Mouse (Mus musculus): ENCODE data around the gene Aup1.

Aup1 gene

DNA sequence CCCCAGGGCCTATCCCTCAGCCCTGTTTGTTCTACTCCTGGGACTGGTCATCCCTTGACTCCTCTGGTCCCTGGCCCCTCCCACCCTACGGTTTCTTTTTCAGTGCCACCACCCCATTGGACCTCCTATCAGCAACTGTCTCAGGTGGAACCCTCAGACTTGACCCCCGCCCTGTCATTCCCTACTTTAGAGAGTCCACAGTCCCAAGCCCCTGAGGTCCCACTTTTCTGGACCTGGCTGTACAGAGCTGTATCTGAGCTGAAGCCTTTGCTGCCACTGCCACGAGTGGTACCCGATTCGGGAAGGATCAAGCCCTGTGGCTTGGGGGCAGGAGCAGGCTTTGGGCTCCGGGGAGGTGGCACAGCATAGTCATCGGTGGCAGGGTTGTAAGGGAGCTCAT is 23.2 kb upstream of the Aup1 start:
- no peak for DNase-seq (ENCODE audit: low read depth, low spot score)

DNA sequence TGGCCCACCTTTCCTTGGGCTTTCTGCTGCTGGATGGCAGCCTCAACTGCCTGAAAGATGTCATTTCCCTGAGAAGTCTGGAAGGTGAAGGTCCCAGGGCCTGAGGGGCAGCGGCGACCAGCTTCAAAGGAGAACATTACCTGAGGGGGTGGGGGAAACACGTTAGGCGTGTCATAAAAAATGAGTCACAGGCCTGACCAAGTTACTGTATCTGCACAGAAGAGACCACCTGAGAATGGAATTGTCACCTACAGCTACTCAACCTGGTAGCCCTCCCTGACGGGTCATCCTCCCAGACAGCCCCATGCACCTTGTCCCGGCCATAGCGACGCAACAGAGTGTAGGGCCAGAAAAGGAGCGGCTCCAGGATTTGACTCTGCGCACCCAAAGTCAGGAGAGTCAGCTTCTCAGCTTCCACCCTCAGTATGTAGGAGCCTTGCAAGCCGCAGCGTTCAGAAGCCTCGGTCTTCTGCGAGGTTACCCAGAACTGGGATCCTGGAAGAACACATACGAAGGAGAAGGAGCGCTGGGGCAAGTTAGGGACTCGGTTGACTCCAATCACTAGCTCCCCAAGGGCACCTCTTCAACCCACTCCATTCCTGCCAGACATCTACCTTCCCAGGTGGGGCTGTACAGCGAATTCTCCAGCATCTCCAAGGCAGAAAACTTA is 22.3 kb upstream of the Aup1 start:
- no peak for DNase-seq (ENCODE audit: low read depth, low spot score)

DNA sequence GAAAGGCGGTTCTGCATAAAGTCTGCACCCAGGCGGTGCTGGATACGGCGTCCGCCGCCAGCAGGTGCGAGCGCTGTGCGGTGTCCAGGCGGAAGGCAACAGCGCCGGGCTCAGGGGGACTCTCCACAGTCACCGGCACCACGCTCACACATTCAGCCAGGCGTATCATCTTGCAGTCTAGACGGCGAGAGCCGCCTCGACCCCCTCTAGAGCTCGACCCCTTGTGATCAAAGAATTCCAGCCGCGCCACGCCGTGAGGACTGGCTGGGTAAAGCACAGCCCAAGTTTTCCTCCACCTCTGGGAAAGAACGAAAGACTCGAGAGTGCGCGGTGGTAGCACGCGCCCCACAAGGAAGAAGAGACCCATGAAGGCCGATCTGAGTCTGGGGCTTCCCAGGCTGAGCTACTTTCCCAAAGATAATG is 21.5 kb upstream of the Aup1 start:
- DNase-seq (ENCODE audit: low read depth, low spot score): no peak

DNA sequence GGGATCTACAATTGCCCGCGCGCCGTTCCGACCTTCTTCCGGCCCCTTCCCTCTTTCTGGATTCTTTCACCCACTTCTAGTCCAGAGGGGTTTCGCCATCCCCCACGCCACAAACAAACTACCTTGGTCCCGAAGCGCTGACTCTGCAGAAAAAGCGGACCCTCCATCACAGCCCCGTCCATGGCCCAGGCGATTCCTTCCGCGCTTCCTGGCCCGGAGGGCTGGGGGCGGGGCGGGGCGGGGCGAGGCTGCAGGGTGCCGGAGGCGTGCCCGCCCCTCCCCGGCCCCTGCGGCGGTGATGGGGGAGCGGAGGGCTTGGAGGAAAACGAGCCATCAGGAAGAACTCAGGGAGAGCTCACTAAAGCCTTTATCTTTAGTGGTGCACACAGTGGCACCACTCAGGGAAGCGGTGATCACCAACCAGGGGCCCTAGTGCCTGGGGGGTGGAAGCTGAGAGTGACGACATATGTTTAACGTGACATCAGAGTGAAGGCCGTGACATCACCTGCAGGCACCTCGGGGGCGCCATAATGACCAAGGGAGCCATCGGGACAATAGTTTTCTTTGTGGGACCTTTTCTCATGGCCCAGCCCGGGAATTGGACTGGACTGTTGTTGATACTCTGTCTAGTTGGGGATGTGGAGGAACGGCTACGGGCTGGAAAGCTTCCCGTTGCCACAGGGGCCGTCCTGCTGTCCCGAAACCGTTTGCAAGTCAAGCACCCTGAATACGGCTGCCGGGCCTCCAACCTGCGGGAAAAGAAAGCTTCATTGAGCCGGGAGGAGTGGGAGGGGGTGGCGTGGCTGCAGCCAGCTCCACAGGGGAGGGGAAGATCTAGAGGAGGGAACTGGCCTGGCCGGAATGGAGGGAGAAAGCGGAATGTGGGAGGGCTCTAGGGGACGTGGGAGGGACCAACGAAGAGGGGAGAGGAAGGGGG is 20.8 kb upstream of the Aup1 start, which contains the start of the genes Dok1 and Loxl3:
Dok1 (minus strand) TSS at position 223 of the 937 bp plus-strand sequence.
Loxl3 (plus strand) TSS at position 925 of the 937 bp plus-strand sequence.
- no peak for DNase-seq (ENCODE audit: low read depth, low spot score)

DNA sequence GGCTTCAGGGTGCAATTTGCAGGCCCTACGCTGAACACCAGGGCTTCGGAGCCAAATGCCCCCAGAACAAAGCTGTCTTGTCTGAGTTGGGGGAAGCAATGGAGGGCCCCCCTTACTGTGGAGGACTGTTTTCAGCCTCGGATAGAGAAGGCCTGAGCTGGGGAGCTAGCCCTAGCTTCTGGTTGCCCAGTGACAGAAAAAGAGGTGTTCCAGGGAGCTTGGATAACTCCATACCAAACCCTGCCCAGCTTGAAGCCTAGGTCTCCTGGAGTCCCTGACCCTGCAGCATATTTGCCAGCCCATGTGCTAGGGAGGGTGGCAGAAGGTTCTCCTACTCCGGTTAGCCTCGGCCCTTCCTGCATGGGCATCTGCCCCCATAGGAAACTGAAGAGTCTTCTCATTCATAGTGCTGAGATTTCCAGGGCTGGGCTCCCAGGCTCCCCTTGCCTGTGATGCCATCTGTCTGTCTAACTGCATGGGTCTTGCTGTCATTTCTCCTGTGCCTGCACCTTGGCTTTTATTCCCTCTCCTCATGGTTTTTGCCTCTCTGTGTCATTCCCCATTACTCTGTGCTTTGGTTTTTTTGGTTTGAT is 19.8 kb upstream of the Aup1 start:
- DNase-seq (ENCODE audit: low read depth, low spot score): no peak

DNA sequence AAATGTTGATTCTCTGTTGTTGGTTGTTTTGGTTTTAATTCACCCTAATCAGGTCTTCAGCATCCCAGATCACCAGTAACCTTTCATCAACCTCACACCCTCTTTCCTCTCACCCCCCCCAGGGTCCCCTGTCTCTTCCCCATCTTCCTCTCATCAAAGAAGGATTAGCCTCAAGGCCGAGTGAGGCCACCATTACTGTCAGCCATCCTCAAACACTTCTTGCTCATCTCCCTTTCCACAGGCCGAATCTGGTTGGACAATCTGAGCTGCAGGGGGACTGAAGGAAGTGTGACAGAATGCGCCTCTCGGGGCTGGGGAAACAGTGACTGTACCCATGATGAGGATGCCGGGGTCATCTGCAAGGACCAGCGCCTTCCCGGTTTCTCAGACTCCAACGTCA is 17.1 kb upstream of the Aup1 start:
- DNase-seq (ENCODE audit: low read depth, low spot score): no peak

DNA sequence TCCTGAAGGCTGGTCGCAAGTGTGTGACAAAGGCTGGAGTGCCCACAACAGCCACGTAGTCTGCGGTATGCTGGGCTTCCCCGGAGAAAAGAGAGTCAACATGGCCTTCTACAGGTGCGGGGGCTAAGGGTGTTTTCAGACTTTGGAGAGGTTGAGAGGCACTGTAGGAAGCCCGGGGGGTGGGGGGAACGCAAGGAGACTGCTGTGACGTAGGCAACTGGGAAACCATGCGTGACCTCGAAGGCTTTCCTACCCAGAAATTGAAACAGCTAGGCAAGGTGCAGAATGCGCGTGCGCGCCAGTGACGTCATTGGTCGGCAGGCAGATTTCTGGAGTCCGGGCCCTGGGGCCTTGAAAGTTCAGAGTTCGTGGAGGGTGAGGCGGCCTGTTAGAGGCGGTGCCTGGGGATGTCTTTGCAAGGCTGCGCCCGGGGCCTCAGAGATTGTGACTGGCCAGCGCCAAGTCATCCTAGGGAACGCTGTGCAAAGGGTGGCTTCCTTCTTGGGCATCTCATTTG is 15.8 kb upstream of the Aup1 start:
- no peak for DNase-seq (ENCODE audit: low read depth, low spot score)

DNA sequence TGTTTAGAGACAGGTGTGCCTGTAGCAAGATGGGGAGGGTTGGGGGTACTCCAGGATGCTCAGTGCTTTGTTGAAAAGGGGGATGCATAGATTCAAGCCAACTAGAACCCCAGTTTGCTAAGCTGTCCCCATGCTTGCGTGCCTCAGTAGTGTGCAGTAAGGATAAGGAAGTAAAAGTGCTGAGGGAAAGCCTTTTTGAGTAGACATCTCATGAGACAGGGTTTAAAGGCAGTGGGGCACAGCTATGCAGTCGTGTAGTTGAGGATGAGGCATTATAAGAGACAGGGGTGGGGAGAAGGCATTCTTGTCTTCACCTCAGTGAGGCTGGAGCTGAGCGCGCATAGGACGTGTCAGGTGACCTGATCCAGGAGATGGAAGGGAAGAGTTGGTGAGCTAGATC is 13.7 kb upstream of the Aup1 start:
- no peak for DNase-seq (ENCODE audit: low read depth, low spot score)

DNA sequence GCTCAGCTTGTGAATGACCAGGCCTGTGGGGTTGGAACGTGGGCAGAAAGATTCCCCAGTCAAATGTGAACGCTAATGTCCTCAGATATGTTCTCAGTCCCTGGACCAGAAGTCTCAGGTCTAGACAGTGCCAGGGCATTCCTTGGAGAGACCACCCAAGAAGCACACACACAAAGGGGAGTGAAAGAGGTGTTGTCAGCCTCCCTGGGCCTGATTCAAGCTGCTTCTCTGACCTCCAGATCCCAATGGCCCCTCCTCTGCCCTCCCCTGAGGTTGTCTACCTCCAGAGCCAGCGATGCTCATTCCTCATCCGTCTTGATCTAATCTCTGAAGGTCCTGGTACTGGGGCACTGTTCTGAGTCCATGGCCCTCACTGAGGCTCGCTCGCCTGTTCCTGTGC is 10.8 kb upstream of the Aup1 start:
- no peak for DNase-seq (ENCODE audit: low read depth, low spot score)

DNA sequence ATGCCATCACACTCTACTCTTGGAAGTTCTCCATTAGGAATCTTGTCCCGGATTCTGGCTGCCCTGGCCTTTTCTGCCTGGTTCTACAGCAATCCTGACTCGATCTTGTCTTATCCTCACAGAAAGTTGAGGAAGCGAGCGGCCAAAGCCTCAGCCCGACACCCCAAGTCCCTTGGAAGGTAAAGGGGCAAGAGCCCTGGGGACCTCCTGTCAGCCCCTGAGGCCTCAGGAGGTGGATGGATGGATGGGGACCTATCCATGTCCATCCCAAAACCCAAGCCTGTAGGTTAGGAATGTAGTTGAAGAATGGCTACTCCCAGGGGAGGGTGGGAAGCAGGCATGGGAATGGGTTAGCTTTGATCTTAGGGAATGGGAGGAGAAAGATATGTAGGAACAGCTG is 10.3 kb upstream of the Aup1 start:
- DNase-seq (ENCODE audit: low read depth, low spot score): no peak

DNA sequence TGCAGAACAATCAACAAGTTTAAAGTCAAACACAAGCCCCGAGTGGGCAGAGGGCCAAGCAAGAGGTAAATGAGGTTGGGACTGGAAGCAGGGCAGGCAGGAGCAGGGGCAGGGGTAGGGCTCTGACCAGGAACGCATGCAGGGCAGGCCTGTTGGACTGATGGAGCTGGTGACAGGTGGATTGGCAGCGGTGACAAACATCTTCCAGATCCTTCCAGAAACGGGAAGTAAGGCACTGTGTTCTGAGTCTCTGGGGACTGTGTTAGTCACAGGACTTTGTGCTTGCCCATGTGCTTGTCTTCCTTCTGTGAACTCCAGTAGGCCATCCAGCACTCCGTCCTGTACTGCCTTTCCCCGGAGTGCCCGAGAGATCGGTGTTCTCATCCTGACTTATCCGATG is 9.6 kb upstream of the Aup1 start:
- no peak for DNase-seq (ENCODE audit: low read depth, low spot score)

DNA sequence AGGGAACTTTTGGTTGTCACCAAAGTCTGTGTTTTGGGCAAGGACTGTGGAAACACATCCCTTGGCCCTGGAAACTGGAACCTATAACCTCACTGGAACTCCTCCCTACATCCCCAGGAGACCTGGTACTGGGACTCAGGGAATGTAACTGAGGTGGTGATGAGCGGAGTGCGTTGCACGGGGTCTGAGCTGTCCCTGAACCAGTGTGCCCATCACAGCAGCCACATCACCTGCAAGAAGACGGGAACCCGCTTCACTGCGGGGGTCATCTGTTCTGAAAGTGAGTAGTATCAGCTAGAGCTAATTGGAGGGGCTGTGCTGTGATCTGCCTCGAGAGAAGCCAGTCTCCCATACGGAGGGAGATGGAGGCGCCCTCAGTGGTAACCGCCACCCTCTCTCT is 5.0 kb upstream of the Aup1 start:
- DNase-seq (ENCODE audit: low read depth, low spot score): no peak

DNA sequence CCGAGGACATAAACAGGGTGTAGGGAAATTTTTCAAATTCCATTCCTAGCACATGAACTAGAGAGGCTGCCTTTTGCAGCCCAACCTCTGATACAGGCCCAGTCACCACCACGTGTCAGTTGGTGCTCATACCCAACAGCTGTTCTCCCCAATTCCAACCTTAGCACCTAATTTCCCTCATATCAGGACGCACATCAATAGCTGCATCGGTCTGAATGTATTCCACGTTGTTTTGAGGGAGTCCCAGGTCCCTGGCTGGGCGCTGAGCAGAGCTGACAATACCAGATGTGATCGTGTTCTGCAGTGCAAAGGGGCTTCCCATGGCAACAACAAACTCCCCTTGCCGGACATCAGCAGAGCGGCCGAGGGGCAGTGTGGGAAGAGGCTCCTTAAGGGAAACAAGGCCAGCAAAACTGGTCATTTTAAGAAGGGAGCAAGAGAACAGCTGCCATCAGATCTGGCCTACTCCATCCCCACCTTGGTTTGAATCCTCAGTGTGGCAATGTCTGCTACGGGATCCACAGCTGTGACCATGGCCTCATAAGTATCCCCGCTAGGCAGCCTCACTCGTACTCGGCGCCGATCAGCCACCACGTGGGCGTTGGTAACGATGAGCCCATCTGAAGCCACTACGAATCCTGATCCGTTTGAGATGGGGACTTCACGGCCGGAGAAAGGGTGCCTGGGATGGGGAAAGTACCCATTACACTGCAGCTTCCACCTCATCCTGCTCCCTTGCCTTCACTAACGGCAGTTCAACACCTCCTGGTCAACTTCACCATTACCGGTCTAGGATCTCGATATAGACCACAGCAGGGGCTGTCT is 973 bp upstream of the Aup1 start:
- DNase-seq (ENCODE audit: low read depth, low spot score): no peak

DNA sequence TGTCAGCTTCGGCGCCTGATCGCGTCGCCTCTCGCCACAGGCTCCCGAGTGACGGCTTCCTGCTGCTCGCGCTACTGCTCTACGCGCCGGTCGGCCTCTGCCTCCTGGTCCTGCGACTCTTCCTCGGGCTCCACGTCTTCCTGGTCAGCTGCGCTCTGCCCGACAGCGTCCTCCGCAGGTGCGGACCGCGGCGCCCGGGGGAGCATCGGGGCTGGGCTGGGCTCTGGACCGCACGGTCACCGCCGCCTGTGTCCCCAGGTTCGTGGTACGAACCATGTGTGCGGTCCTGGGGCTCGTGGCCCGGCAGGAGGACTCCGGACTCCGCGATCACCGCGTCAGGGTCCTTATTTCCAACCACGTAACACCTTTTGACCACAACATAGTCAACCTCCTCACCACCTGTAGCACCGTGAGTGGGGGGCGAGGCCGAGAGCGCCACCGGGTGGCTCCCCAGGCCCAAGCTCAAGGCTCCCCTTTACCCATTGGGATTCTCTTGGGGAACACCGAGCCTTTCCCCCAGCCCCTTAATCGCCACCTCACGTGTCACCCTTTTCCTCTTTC is 630 bp downstream of the Aup1 start, which contains the start of gene Htra2:
Htra2 (minus strand) TSS at position 403 of the 561 bp plus-strand sequence.
- no peak for DNase-seq (ENCODE audit: low read depth, low spot score)

DNA sequence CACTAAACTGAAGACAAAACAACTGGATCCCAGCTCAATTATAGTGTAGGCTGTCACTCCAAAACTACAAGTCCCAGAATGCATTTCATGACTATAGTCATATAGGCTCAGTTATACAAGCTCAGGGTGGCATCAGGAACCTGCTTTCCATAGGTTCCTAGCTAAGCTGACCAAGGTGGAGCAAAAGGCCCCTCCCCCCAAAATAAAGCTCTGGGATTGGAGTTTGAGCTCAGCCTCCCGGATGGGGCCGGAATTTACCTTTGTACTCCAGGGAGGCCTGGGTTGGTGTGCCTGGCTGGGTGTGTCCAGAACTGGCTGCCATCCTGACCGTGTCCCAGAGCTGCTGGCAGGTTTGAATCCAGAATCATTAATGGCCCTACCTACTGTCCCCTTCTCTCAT is 3.5 kb downstream of the Aup1 start, which contains the start of gene Dqx1:
Dqx1 (plus strand) TSS at position 55 of the 400 bp plus-strand sequence.
- no peak for DNase-seq (ENCODE audit: low read depth, low spot score)

DNA sequence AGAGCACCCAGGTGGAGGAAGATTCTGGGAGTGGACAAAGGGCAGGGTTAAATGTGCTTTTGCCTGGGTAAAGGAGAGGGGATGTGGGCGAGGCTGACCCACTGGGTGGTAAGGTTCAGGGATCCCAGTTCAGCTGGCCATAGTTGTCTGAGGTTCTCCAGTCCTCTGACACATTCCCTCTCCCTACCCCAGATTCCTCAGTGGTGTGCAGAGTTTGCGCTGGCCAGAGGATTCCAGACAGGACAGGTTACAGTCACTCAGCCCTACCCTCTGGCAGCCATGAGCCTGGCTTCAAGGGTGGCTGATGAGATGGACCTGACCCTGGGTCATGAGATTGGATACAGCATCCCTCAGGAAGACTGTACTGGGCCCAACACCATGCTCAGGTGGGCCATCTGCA is 4.4 kb downstream of the Aup1 start:
- no peak for DNase-seq (ENCODE audit: low read depth, low spot score)

DNA sequence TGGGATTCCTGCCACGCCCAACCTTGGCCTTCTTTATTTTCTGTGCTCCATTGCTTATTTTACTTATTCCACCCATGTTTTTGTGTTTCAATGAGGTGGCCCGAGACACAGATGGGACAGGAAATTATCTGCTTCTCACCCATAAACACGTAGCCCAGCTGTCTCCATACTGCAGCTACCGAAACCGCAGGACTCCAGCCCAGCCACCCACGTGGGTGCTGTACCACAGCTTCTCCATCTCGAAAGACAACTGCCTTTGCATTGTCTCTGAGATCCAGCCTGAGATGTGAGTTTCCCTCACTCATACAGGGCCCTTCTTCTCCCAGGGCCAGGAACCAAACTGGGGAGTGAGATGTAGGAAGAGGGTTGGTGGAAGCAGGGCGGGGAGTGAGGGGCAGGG is 11.7 kb downstream of the Aup1 start:
- no peak for DNase-seq (ENCODE audit: low read depth, low spot score)

DNA sequence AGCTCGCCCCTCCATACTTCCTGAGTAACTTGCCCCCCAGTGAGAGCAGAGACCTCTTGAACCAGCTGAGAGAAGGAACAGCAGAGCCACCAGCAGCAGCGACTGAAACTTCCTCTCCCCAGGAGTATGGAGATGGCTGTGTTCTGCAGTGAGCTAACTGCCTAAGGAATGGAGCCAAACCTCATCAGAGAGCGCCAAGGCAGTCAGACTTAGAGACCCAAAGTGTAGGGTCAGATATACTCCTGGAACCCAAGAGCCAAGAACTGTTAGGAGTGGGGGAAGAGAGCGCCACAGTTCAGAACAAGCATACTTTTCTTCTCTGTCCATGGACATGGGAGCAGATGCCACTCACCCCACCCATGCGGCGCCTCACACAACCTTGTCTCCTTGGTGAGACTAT is 12.1 kb downstream of the Aup1 start:
- no peak for DNase-seq (ENCODE audit: low read depth, low spot score)

DNA sequence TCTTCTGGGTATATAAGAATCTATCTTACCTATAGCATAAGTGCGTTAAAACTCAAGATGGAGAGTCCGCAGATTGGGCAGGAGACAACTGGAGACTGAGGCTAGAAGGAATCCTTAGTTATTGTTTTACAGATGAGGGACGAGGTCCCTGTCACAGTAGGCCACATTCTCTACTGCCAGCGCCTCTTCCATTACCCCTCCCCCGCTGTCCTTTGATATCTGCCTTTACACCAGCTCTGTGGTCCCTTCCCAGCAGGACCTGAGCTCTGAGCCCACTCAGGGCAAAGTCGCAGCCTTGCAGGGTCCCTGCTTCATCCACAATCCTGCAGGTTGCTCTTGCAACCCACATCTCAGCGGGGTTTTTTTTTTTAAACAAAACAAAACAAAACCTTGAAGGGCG is 13.9 kb downstream of the Aup1 start:
- DNase-seq (ENCODE audit: low read depth, low spot score): no peak

DNA sequence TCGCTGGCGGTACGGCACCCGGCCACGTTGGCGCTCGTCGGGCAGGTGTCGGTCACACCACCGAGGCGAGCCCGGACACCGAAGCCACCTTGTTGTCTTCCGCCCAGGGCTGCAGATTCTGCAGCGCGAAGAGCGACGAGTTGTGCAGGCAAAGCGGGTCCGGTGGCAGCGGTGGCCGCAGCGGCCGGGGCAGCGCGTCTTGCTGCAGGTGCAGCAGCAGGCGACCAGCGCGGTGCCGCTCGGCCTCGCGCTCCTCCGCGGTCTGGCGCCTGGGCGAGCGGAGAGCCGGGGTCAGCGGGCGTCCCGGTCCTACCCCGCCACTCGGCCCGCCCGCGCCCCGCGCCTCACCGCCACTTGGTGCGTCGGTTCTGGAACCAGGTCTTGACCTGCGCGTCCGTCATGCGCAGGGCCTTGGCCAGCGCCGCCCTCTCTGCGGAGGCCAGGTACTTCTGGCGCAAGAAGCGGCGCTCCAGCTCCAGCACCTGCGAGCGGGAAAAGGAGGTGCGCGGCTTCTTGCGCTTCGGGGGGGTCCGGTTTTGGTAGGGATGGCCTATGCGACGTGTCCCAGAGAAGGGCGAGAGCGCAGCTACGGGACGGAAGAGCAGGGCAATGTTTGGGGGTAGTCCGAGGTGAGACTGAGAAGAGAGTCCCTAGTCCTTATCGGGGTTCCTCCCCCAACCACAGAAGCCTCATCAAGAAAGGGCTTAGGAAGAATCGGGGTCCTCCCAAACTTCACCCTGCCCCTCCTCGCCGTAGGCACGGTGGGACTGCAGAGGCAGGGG is 14.6 kb downstream of the Aup1 start:
- DNase-seq (ENCODE audit: low read depth, low spot score): no peak
